Mouse (Mus musculus): Measurements from ENCODE around the gene Mast1. TPM values are rescaled to one million over a fixed set of nuclear protein-coding genes. Genes with fewer than 3 reads are reported as not detected.

Mast1 gene
- polyA plus RNA-seq, 1 experiment: not detected

- H3K27me3 ChIP-seq (ENCODE audit: control insufficient read depth, insufficient read depth, insufficient read length): peaks cover 47% of the 10 kb centered on the region
- no peak for TF ChIP-seq CEBPB (IDR thresholded peaks at IDR 0.05; ENCODE audit: low read depth)
- TF ChIP-seq MYOG (IDR thresholded peaks at IDR 0.05; ENCODE audit: control insufficient read depth, extremely low read depth, insufficient read length): no peak
- no peak for TF ChIP-seq MAX (IDR thresholded peaks at IDR 0.05)
- TF ChIP-seq USF1 (IDR thresholded peaks at IDR 0.05; ENCODE audit: low read depth): no peak
- no peak for TF ChIP-seq CTCF (IDR thresholded peaks at IDR 0.05; ENCODE audit: control insufficient read depth, insufficient read depth, insufficient read length)
- no peak for TF ChIP-seq FOSL1 (IDR thresholded peaks at IDR 0.05; ENCODE audit: insufficient read depth, low read length, poor library complexity, severe bottlenecking)
- TF ChIP-seq MYOD1 (IDR thresholded peaks at IDR 0.05; ENCODE audit: control insufficient read depth, insufficient read length, low read depth): no peak
- H3K79me3 ChIP-seq (ENCODE audit: low read depth): no peaks in the 10 kb centered on the region
Measured at GRCm38 (mm10) chr8:84946528-84947240, 9.5 kb upstream of the Mast1 start, which contains the start of gene Rtbdn. Rtbdn (plus strand) TSS chr8:84946991.

GRCm38 (mm10) chr8:84945633-84946527 lies 8.7 kb upstream of the Mast1 start:
- H3K79me3 ChIP-seq (ENCODE audit: low read depth): no peaks in the 10 kb centered on the region
- H3K36me3 ChIP-seq (ENCODE audit: control insufficient read depth, insufficient read depth): no peaks in the 10 kb centered on the region
- peak overlapping the region; percentile 24 for H3ac ChIP-seq (ENCODE audit: control insufficient read depth, insufficient read length, low read depth)
- H3K79me2 ChIP-seq (ENCODE audit: control insufficient read depth, insufficient read depth): no peaks in the 10 kb centered on the region
- TF ChIP-seq MYOG (IDR thresholded peaks at IDR 0.05; ENCODE audit: control insufficient read depth, extremely low read depth, insufficient read length) (no peak), CEBPB (IDR thresholded peaks at IDR 0.05; ENCODE audit: low read depth) (no peak), MAX (IDR thresholded peaks at IDR 0.05) (no peak), USF1 (IDR thresholded peaks at IDR 0.05; ENCODE audit: low read depth) (no peak), CTCF (IDR thresholded peaks at IDR 0.05; ENCODE audit: control insufficient read depth, insufficient read depth, insufficient read length) (no peak), FOSL1 (IDR thresholded peaks at IDR 0.05; ENCODE audit: insufficient read depth, low read length, poor library complexity, severe bottlenecking) (no peak), MYOD1 (IDR thresholded peaks at IDR 0.05; ENCODE audit: control insufficient read depth, insufficient read length, low read depth) (no peak)
- H3K27me3 ChIP-seq (ENCODE audit: control insufficient read depth, insufficient read depth, insufficient read length): peaks cover 42% of the 10 kb centered on the region
- H3K4me3 ChIP-seq (ENCODE audit: insufficient read depth, poor library complexity, severe bottlenecking): no peak overlapping the region

More at GRCm38 (mm10) chr8:84946528-84947240, 9.5 kb upstream of the Mast1 start, which contains the start of gene Rtbdn:
- Histone ChIP-seq H3K4me3 (ENCODE audit: insufficient read depth, poor library complexity, severe bottlenecking) (no peak within 1 kb of the TSS), H3K79me2 (ENCODE audit: control insufficient read depth, insufficient read depth) (no peaks in the 10 kb centered on the region), H3ac (ENCODE audit: control insufficient read depth, insufficient read length, low read depth) (peak within 1 kb of the TSS; percentile 24), H3K36me3 (ENCODE audit: control insufficient read depth, insufficient read depth) (no peaks in the 10 kb centered on the region)

GRCm38 (mm10) chr8:84945235-84945632 lies 8.1 kb upstream of the Mast1 start:
- no peaks in the 10 kb centered on the region for H3K79me2 ChIP-seq (ENCODE audit: control insufficient read depth, insufficient read depth)
- H3ac ChIP-seq (ENCODE audit: control insufficient read depth, insufficient read length, low read depth): no peak overlapping the region
- H3K27me3 ChIP-seq (ENCODE audit: control insufficient read depth, insufficient read depth, insufficient read length): peaks cover 37% of the 10 kb centered on the region
- H3K79me3 ChIP-seq (ENCODE audit: low read depth): no peaks in the 10 kb centered on the region
- H3K4me3 ChIP-seq (ENCODE audit: insufficient read depth, poor library complexity, severe bottlenecking): no peak overlapping the region
- TF ChIP-seq USF1 (IDR thresholded peaks at IDR 0.05; ENCODE audit: low read depth) (no peak), MAX (IDR thresholded peaks at IDR 0.05) (no peak), MYOG (IDR thresholded peaks at IDR 0.05; ENCODE audit: control insufficient read depth, extremely low read depth, insufficient read length) (no peak), FOSL1 (IDR thresholded peaks at IDR 0.05; ENCODE audit: insufficient read depth, low read length, poor library complexity, severe bottlenecking) (no peak), CTCF (IDR thresholded peaks at IDR 0.05; ENCODE audit: control insufficient read depth, insufficient read depth, insufficient read length) (no peak), MYOD1 (IDR thresholded peaks at IDR 0.05; ENCODE audit: control insufficient read depth, insufficient read length, low read depth) (no peak), CEBPB (IDR thresholded peaks at IDR 0.05; ENCODE audit: low read depth) (no peak)
- H3K36me3 ChIP-seq (ENCODE audit: control insufficient read depth, insufficient read depth): no peaks in the 10 kb centered on the region

- H3K79me2 ChIP-seq (ENCODE audit: control insufficient read depth, insufficient read depth): no peaks in the 10 kb centered on the region
- no peaks in the 10 kb centered on the region for H3K36me3 ChIP-seq (ENCODE audit: control insufficient read depth, insufficient read depth)
- no peak for TF ChIP-seq MYOD1 (IDR thresholded peaks at IDR 0.05; ENCODE audit: control insufficient read depth, insufficient read length, low read depth)
- TF ChIP-seq MYOG (IDR thresholded peaks at IDR 0.05; ENCODE audit: control insufficient read depth, extremely low read depth, insufficient read length): no peak
- TF ChIP-seq MAX (IDR thresholded peaks at IDR 0.05): no peak
- no peak for TF ChIP-seq CTCF (IDR thresholded peaks at IDR 0.05; ENCODE audit: control insufficient read depth, insufficient read depth, insufficient read length)
- TF ChIP-seq FOSL1 (IDR thresholded peaks at IDR 0.05; ENCODE audit: insufficient read depth, low read length, poor library complexity, severe bottlenecking): no peak
- TF ChIP-seq USF1 (IDR thresholded peaks at IDR 0.05; ENCODE audit: low read depth): no peak
- no peak for TF ChIP-seq CEBPB (IDR thresholded peaks at IDR 0.05; ENCODE audit: low read depth)
- no peaks in the 10 kb centered on the region for H3K79me3 ChIP-seq (ENCODE audit: low read depth)
- H3K4me3 ChIP-seq (ENCODE audit: insufficient read depth, poor library complexity, severe bottlenecking): no peak overlapping the region
- peaks cover 31% of the 10 kb centered on the region for H3K27me3 ChIP-seq (ENCODE audit: control insufficient read depth, insufficient read depth, insufficient read length)
- H3ac ChIP-seq (ENCODE audit: control insufficient read depth, insufficient read length, low read depth): no peak overlapping the region
Measured at GRCm38 (mm10) chr8:84944478-84945160, 7.5 kb upstream of the Mast1 start.

GRCm38 (mm10) chr8:84943699-84944098 lies 6.5 kb upstream of the Mast1 start:
- no peaks in the 10 kb centered on the region for H3K36me3 ChIP-seq (ENCODE audit: control insufficient read depth, insufficient read depth)
- no peaks in the 10 kb centered on the region for H3K79me2 ChIP-seq (ENCODE audit: control insufficient read depth, insufficient read depth)
- no peak overlapping the region for H3K4me3 ChIP-seq (ENCODE audit: insufficient read depth, poor library complexity, severe bottlenecking)
- H3K79me3 ChIP-seq (ENCODE audit: low read depth): no peaks in the 10 kb centered on the region
- H3ac ChIP-seq (ENCODE audit: control insufficient read depth, insufficient read length, low read depth): no peak overlapping the region
- H3K27me3 ChIP-seq (ENCODE audit: control insufficient read depth, insufficient read depth, insufficient read length): peaks cover 30% of the 10 kb centered on the region
- no peak for TF ChIP-seq CEBPB (IDR thresholded peaks at IDR 0.05; ENCODE audit: low read depth)
- TF ChIP-seq FOSL1 (IDR thresholded peaks at IDR 0.05; ENCODE audit: insufficient read depth, low read length, poor library complexity, severe bottlenecking): no peak
- TF ChIP-seq MYOG (IDR thresholded peaks at IDR 0.05; ENCODE audit: control insufficient read depth, extremely low read depth, insufficient read length): no peak
- TF ChIP-seq MAX (IDR thresholded peaks at IDR 0.05): no peak
- TF ChIP-seq CTCF (IDR thresholded peaks at IDR 0.05; ENCODE audit: control insufficient read depth, insufficient read depth, insufficient read length): no peak
- no peak for TF ChIP-seq MYOD1 (IDR thresholded peaks at IDR 0.05; ENCODE audit: control insufficient read depth, insufficient read length, low read depth)
- TF ChIP-seq USF1 (IDR thresholded peaks at IDR 0.05; ENCODE audit: low read depth): no peak

Data from C2C12 (cell line).